Mouse (Mus musculus) kidney, embryonic 14.5 days (tissue): ENCODE measurements around the gene Ciapin1. TPM values are rescaled to one million over a fixed set of nuclear protein-coding genes. Genes with fewer than 3 reads are reported as not detected.

Experiments used
- ATAC-seq: fragments of 200-750 bp; cut with Nextera tagmentation; 2 replicates; pipeline ENCODE4 v1.8.0; 2017; ENCODE audit warnings: moderate number of reproducible peaks, mild to moderate bottlenecking, moderate TSS enrichment, moderate library complexity; ENCODE audit not compliant: low FRiP score, low TSS enrichment
- H3K27ac ChIP-seq: fragments of 300-500 bp; sonication (generic); 2 replicates; pipeline ENCODE4 v1.5.1; 2014; ENCODE audit warnings: low read depth, mild to moderate bottlenecking, low read length, moderate library complexity, mixed read lengths
- H3K27me3 ChIP-seq: fragments of 300-500 bp; sonication (generic); 2 replicates; pipeline ENCODE4 v1.6.1; 2014; ENCODE audit warnings: mild to moderate bottlenecking, low read length; ENCODE audit not compliant: control insufficient read depth, insufficient read depth
- H3K36me3 ChIP-seq: fragments of 300-500 bp; sonication (generic); 2 replicates; pipeline ENCODE4 v1.6.1; 2014; ENCODE audit warnings: low read length, mixed read lengths; ENCODE audit not compliant: control insufficient read depth, insufficient read depth
- H3K4me1 ChIP-seq: fragments of 300-500 bp; sonication (generic); 2 replicates; pipeline ENCODE4 v1.6.1; 2014; ENCODE audit warnings: low read length, mixed read lengths; ENCODE audit not compliant: control insufficient read depth, insufficient read depth
- H3K4me2 ChIP-seq: fragments of 300-500 bp; sonication (generic); replicated peaks from 2 replicates; pipeline ENCODE4 v1.6.1; 2014; ENCODE audit warnings: low read depth, mild to moderate bottlenecking, low read length
- H3K4me3 ChIP-seq: fragments of 300-500 bp; sonication (generic); 2 replicates; pipeline ENCODE4 v1.5.1; 2014; ENCODE audit warnings: mild to moderate bottlenecking, low read length
- H3K9ac ChIP-seq: fragments of 300-500 bp; sonication (generic); 2 replicates; pipeline ENCODE4 v1.6.1; 2014; ENCODE audit warnings: low read depth, mild to moderate bottlenecking, low read length, moderate library complexity
- H3K9me3 ChIP-seq: fragments of 300-500 bp; sonication (generic); 2 replicates; pipeline ENCODE4 v1.6.1; 2016; ENCODE audit warnings: low read length; ENCODE audit not compliant: control insufficient read depth
- WGBS: fragments of 180-500 bp; shearing (Covaris S2); extraction: QIAGEN DNeasy Blood & Tissue Kit; methylation state at CpG from one replicate; pipeline ENCODE4 v1.1.7; 2014; 5-methylcytosine and 5-hydroxymethylcytosine counted together
- polyA plus RNA-seq: library from polyadenylated mRNA; unstranded; fragments of >200 nt; fragmentation: Nextera tagmentation; extraction: Ambion mirVana; gene quantifications from 2 replicates; pipeline ENCODE4 v1.2.1, GENCODE M21; 2014

Gene Ciapin1
- polyA plus RNA-seq, 1 experiment from 2014 or later: 102 TPM

DNA sequence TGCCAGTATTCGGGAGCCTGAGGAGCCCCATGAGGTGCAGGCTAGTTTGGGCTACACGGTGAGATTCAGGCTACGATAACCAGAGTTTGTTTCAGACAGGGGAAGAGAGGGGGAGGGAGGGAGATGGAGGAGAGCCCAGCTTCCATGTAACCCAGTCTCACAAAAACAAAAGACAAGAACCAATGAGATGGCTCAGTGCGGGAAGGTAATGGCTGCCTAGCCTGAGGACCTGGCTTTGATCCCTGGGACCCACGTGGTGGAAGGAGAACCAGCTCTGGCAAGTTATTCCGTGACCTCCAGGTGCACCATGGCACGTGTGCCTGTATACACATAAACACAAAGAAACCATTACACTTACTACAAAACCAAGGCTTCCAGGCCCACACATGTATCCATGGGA lies 17.6 kb downstream of the Ciapin1 start:
- Histone ChIP-seq H3K9me3 (no peaks in the 10 kb centered on the region), H3K4me2 (no peak overlapping the region), H3K27ac (no peak overlapping the region), H3K36me3 (peaks cover 38% of the 10 kb centered on the region), H3K4me1 (peaks cover 11% of the 10 kb centered on the region; the same call in 1 of the 2 replicates), H3K27me3 (no peaks in the 10 kb centered on the region), H3K4me3 (no peak overlapping the region), H3K9ac (no peak overlapping the region)
- no peak for ATAC-seq
- WGBS: 85% methylated on average over 7 of the region's 7 CpGs

DNA sequence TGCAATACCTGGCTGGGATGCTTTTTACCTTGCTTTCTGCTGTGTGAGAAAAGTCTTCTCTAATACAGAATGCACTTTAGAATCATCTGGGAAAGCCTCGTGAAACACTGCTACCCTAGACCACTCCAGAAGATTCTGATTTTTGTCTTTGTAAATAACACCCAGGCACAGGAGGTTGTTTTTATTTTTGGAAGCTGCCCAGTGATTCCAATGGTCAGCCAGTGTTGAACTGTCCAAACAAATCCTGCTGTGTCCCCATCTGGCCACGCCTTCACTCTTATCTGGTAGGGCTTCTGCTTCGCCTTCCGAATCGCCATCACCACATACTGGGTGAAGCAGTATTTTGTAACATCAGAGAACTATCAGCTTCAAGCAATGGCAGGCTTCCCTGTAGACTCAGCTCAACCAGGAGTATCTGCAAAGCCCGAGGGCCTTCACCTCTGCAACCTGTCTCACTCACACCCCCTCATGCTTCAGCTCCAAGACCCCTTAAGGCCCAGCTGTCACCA lies 18.4 kb downstream of the Ciapin1 start:
- Histone ChIP-seq H3K9ac (no peak overlapping the region), H3K4me3 (no peak overlapping the region), H3K27me3 (no peaks in the 10 kb centered on the region), H3K4me2 (no peak overlapping the region), H3K4me1 (peaks cover 11% of the 10 kb centered on the region; the same call in 1 of the 2 replicates), H3K27ac (no peak overlapping the region), H3K9me3 (no peaks in the 10 kb centered on the region), H3K36me3 (peaks cover 30% of the 10 kb centered on the region)
- WGBS: 89% methylated on average over 6 of the region's 6 CpGs
- no peak for ATAC-seq

DNA sequence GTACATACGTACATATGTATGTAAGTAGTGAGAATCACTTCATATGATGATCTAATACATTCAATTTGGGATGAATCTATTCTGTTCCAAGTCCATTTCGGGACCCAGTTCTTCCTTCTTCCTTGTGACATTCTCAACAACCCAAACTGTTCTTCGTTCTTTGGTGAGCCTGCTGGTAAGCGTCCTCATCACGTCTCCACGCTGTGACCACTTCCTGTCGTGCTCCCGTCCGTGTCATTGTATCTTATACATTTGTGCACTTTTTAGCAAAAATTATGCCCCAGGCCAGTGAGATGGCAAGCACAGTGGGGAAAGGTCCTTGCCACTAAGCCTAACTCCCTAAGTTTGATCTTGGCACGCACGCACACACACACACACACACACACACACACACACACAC lies 20.2 kb downstream of the Ciapin1 start:
- H3K27me3 ChIP-seq: no peaks in the 10 kb centered on the region
- peaks cover 14% of the 10 kb centered on the region for H3K36me3 ChIP-seq
- WGBS: 87% methylated on average over 11 of the region's 11 CpGs
- ATAC-seq: no peak
- H3K4me3 ChIP-seq: no peak overlapping the region
- H3K27ac ChIP-seq: no peak overlapping the region
- H3K4me2 ChIP-seq: no peak overlapping the region
- no peak overlapping the region for H3K9ac ChIP-seq
- H3K4me1 ChIP-seq: peaks cover 6% of the 10 kb centered on the region; the same call in 1 of the 2 replicates
- no peaks in the 10 kb centered on the region for H3K9me3 ChIP-seq

DNA sequence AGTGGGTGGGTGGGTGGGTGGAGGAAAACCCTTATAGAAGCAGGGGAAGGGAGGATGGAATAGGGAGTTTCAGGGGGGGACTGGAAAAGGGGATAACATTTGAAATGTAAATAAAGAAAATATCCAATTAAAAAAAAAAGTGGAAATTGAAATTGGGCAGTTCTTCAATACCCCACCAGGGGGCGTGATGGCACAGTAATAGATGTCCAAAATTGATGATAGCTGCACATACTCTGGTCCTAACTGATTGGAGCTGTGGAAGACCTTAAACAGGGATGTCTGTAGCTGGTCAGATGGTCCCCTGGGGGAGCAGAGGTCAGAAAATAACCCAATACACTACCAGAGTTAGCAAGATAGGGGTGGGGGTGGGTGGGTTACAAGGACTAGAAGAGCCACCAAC lies 23.6 kb downstream of the Ciapin1 start:
- Histone ChIP-seq H3K4me2 (no peak overlapping the region), H3K36me3 (no peaks in the 10 kb centered on the region), H3K27ac (no peak overlapping the region), H3K9ac (no peak overlapping the region), H3K4me3 (no peak overlapping the region), H3K4me1 (no peaks in the 10 kb centered on the region; the same call in 1 of the 2 replicates), H3K9me3 (no peaks in the 10 kb centered on the region), H3K27me3 (no peaks in the 10 kb centered on the region)
- ATAC-seq: no peak
- 5% methylated on average over 1 of the region's 1 CpGs for WGBS

DNA sequence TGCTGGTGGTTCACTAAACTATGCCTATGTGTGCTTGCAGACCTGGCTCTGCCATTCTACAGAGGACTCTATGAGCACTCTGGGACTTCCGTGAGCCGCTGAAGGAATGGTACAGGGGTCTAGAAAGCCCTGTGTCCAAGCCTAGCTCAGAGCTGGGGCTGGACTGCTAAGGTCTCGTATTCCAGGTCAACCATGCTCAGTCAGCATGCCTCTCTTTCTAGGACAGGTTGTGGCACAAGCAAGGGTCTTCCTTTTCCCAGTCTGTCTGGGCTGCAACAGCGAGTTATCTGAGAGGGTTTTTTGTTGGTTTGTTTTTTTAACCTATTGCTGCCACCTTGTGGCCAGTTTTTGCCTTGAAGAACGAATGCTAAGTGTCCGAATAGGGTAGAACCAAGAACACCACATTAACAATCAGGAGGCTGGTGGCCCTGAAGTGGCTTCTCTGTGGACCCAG lies 25.5 kb downstream of the Ciapin1 start:
- no peaks in the 10 kb centered on the region; the same call in 1 of the 2 replicates for H3K4me1 ChIP-seq
- 29% methylated on average over 6 of the region's 6 CpGs for WGBS
- no peak overlapping the region for H3K4me3 ChIP-seq
- no peak overlapping the region for H3K4me2 ChIP-seq
- H3K36me3 ChIP-seq: no peaks in the 10 kb centered on the region
- peak; percentile 52 for ATAC-seq
- no peak overlapping the region for H3K27ac ChIP-seq
- H3K9me3 ChIP-seq: no peaks in the 10 kb centered on the region
- H3K9ac ChIP-seq: no peak overlapping the region
- no peaks in the 10 kb centered on the region for H3K27me3 ChIP-seq

DNA sequence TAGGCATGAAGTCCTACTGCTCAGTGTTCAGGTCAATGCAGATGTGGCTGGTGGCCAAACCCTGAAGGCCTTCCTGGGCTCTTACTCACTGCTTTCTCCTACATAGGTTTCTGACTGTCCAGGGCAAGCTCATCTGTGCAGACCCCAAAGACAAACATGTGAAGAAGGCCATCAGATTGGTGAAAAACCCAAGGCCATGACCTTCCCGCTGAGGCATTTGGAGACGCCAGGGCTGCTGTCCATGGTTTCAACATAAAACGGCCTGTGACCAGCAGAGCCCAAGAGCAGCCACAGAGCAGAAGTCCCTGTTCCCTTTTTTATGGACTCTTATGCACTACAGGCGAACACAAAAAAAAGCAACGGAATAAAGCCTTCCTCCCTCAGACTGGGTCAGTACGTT lies 26.5 kb downstream of the Ciapin1 start:
- H3K9me3 ChIP-seq: no peaks in the 10 kb centered on the region
- H3K27me3 ChIP-seq: no peaks in the 10 kb centered on the region
- no peak overlapping the region for H3K9ac ChIP-seq
- no peak overlapping the region for H3K27ac ChIP-seq
- ATAC-seq: no peak
- no peaks in the 10 kb centered on the region; the same call in 1 of the 2 replicates for H3K4me1 ChIP-seq
- 62% methylated on average over 6 of the region's 6 CpGs for whole genome bisulfite sequencing
- H3K4me2 ChIP-seq: no peak overlapping the region
- no peaks in the 10 kb centered on the region for H3K36me3 ChIP-seq
- H3K4me3 ChIP-seq: no peak overlapping the region

DNA sequence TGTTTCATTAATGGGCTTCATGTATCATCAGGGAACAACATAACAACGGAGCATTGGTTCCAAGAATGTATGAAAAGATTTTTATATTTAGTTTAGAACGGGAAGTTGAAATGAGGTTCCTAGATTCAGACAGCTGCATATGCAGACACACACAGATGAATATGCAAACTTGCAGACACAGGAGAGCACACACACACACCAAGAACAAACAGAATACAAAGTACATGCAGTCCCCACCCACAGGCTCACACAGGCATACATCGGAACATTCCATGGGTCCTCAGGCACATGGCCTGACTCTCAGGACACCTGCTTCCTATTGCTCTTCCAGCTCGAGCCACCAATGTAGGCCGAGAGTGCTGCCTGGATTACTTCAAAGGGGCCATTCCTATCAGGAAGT lies 27.3 kb downstream of the Ciapin1 start:
- Histone ChIP-seq H3K9me3 (no peaks in the 10 kb centered on the region), H3K4me1 (no peaks in the 10 kb centered on the region; the same call in 1 of the 2 replicates), H3K4me3 (no peak overlapping the region), H3K4me2 (no peak overlapping the region), H3K9ac (no peak overlapping the region), H3K27me3 (no peaks in the 10 kb centered on the region), H3K36me3 (no peaks in the 10 kb centered on the region), H3K27ac (no peak overlapping the region)
- WGBS: 77% methylated on average over 5 of the region's 5 CpGs
- ATAC-seq: no peak

DNA sequence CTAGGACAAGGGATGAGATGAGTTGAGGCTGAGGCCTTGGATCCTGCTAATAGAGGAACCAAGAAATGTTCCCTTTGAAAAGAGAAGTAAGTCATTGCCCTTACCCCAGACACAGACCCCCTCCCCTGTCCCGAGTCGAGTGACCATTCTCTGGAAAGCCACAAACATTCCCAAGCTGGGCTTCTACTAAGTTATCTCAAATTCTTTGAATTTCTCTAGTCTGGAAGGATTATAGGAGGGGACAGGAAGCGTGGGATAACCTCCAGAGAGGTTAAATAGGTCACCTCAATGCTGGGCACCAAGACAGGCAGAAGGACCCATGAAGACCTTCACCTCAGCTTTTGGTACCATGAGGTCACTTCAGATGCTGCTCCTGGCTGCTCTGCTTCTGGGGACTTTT lies 28.0 kb downstream of the Ciapin1 start, which contains the start of gene Ccl17:
TSS of gene Ccl17 (plus strand) at position 301 of the 400 bp plus-strand sequence.
- H3K4me1 ChIP-seq: no peaks in the 10 kb centered on the region; the same call in 1 of the 2 replicates
- no peaks in the 10 kb centered on the region for H3K9me3 ChIP-seq
- H3K27ac ChIP-seq: no peak within 1 kb of the TSS
- no peak within 1 kb of the TSS for H3K4me2 ChIP-seq
- ATAC-seq: no peak
- H3K4me3 ChIP-seq: no peak within 1 kb of the TSS
- no peak within 1 kb of the TSS for H3K9ac ChIP-seq
- H3K27me3 ChIP-seq: no peaks in the 10 kb centered on the region
- 61% methylated on average over 3 of the region's 3 CpGs for WGBS
- no peaks in the 10 kb centered on the region for H3K36me3 ChIP-seq

DNA sequence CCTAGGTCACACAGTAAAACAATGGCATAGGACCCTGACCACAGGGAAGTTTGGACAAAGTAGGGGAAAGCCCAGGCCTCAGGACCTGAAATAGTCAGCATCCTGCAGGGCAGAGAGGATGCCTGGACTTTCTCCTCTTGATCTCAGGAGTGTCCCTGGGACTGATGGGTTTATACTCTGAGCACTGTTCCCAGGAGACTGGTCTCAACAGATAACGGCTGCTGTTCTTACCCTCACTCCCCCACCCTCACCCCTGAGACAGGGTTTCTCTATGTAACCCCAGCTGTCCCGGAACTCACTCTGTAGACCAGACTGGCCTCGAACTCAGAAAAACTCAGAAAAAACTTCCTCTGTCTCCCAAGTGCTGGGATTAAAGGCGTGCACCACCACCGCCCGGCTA lies 29.8 kb downstream of the Ciapin1 start:
- 74% methylated on average over 6 of the region's 6 CpGs for WGBS
- H3K9ac ChIP-seq: no peak overlapping the region
- no peak overlapping the region for H3K4me2 ChIP-seq
- ATAC-seq: no peak
- no peak overlapping the region for H3K4me3 ChIP-seq
- H3K4me1 ChIP-seq: no peaks in the 10 kb centered on the region; the same call in 1 of the 2 replicates
- H3K36me3 ChIP-seq: no peaks in the 10 kb centered on the region
- H3K27me3 ChIP-seq: no peaks in the 10 kb centered on the region
- no peaks in the 10 kb centered on the region for H3K9me3 ChIP-seq
- no peak overlapping the region for H3K27ac ChIP-seq
